Mouse (Mus musculus) stomach, postnatal 0 days (tissue): Measurements from ENCODE around the gene Nlrc5. TPM values are rescaled to one million over a fixed set of nuclear protein-coding genes. Genes with fewer than 3 reads are reported as not detected.
"Not testable (repeated sequence)": the region's sequence is repeated elsewhere in the genome, so short reads cannot be mapped to it uniquely, and the experiment has no call there.

Source experiments
- ATAC-seq: fragments of 200-750 bp; cut with Nextera tagmentation; 2 replicates; pipeline ENCODE4 v1.8.0; 2017; ENCODE audit not compliant: low FRiP score, low TSS enrichment
- DNase-seq: peaks from one replicate; pipeline ENCODE4 v3.0.0-alpha.2; 2016; ENCODE audit warnings: low spot score
- H3K27ac ChIP-seq: fragments of 300-500 bp; sonication (generic); replicated peaks from 2 replicates; pipeline ENCODE4 v1.5.1; 2014; ENCODE audit warnings: mild to moderate bottlenecking, control low read depth
- H3K27me3 ChIP-seq: fragments of 300-500 bp; sonication (generic); 2 replicates; pipeline ENCODE4 v1.6.1; 2014; ENCODE audit warnings: low read length; ENCODE audit not compliant: control insufficient read depth, insufficient read depth
- H3K36me3 ChIP-seq: fragments of 300-500 bp; sonication (generic); 2 replicates; pipeline ENCODE4 v1.6.1; 2014; ENCODE audit warnings: low read length, mixed read lengths; ENCODE audit not compliant: control insufficient read depth, insufficient read depth
- H3K4me1 ChIP-seq: fragments of 300-500 bp; sonication (generic); replicated peaks from 2 replicates; pipeline ENCODE4 v1.6.1; 2014; ENCODE audit warnings: antibody characterized with exemption; ENCODE audit not compliant: control insufficient read depth, insufficient read depth
- H3K4me2 ChIP-seq: fragments of 300-500 bp; sonication (generic); replicated peaks from 2 replicates; pipeline ENCODE4 v1.6.1; 2014; ENCODE audit warnings: low read depth, mild to moderate bottlenecking, control low read depth, moderate library complexity
- H3K4me3 ChIP-seq: fragments of 300-500 bp; sonication (generic); 2 replicates; pipeline ENCODE4 v1.5.1; 2014; ENCODE audit warnings: low read depth, low read length, control low read depth
- H3K9ac ChIP-seq: fragments of 300-500 bp; sonication (generic); 2 replicates; pipeline ENCODE4 v1.6.1; 2014; ENCODE audit warnings: mild to moderate bottlenecking, low read length, control low read depth, mixed read lengths
- H3K9me3 ChIP-seq: fragments of 300-500 bp; sonication (generic); 2 replicates; pipeline ENCODE4 v1.6.1; 2016; ENCODE audit warnings: low read length; ENCODE audit not compliant: control insufficient read depth
- CTCF ChIP-seq: IDR thresholded peaks from 2 replicates; pipeline ENCODE4 v1.5.1; 2016; ENCODE audit warnings: antibody characterized with exemption, low read depth, mild to moderate bottlenecking, moderate library complexity
- EP300 ChIP-seq: optimal IDR thresholded peaks from 2 replicates; pipeline ENCODE3; 2016; ENCODE audit warnings: antibody characterized with exemption
- WGBS: fragments of 180-500 bp; shearing (Covaris S2); extraction: QIAGEN DNeasy Blood & Tissue Kit; methylation state at CpG from one replicate; pipeline ENCODE4 v1.1.7; 2014; 5-methylcytosine and 5-hydroxymethylcytosine counted together
- polyA plus RNA-seq: library from polyadenylated mRNA; unstranded; fragments of >200 nt; fragmentation: Nextera tagmentation; extraction: Ambion mirVana; gene quantifications from 2 replicates; pipeline ENCODE4 v1.2.1, GENCODE M21; 2015

Nlrc5 gene
- polyA plus RNA-seq, 1 experiment from 2014 or later = 0.44 TPM

DNA sequence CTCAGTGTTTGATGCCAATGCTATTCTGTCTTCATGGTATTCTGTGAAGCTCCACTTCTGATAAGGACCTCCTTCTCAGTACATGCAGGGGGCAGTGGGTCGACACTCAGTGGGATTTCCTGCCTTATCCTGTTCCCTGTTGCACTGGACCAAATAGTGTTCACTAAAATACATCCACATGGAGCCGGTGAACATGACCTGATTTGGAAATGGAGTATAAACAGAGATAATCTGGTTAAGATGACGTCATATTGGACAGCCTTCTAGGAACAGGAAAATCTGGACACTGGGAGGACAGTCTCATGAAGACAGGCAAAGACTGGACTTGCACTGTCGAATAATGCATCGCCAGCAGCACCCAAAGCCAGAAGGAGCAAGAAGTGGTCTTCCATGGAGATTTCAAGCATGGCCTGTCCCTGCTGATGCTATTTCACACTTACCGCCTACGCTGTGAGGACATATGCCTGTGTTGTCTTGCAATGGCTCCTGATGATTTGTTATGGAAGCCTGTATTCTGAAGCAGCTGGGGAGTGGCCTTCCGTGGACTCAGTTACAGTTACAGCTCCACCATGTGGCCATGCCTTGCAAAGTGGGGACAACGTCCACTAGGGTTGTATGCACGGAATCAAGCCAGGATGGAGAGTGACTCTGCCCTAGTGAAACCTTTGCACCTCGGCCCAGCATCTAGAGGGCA lies 37.0 kb upstream of the Nlrc5 start:
- no peak overlapping the region for H3K9ac ChIP-seq
- no peaks in the 10 kb centered on the region for H3K9me3 ChIP-seq
- no peaks in the 10 kb centered on the region for H3K4me1 ChIP-seq
- ATAC-seq (peak; percentile 76), DNase-seq (peak; percentile 84)
- TF ChIP-seq EP300 = no peak
- TF ChIP-seq CTCF = peak; percentile 91
- H3K4me2 ChIP-seq = no peak overlapping the region
- 47% methylated on average over 11 of the region's 11 CpGs for WGBS
- H3K36me3 ChIP-seq = peaks cover 30% of the 10 kb centered on the region
- H3K4me3 ChIP-seq = no peak overlapping the region
- no peak overlapping the region for H3K27ac ChIP-seq
- no peaks in the 10 kb centered on the region for H3K27me3 ChIP-seq

DNA sequence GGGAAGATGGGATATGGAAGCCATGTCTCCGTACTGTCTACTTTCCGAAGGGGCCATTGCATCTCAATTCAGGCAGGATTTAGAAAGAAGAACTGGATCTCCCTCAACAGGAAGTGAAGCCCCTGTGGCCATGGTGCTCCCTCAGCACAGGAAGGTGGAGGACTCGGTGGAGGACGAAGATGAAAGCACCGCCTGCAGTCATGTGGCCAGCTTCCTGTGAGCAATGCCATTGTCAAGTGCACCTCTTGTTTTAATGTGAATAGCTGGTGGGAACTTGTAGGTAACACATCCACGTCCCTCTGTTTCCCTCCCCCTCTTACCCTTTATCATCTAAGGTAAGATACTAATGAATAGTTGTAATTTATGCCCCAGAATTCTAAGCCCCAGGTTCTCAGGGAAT lies 35.6 kb upstream of the Nlrc5 start:
- ATAC-seq (no peak), DNase-seq (no peak)
- Histone ChIP-seq H3K4me2 (no peak overlapping the region), H3K4me1 (no peaks in the 10 kb centered on the region), H3K36me3 (peaks cover 19% of the 10 kb centered on the region), H3K4me3 (no peak overlapping the region), H3K27ac (no peak overlapping the region), H3K9me3 (no peaks in the 10 kb centered on the region), H3K27me3 (no peaks in the 10 kb centered on the region), H3K9ac (no peak overlapping the region)
- no peak for TF ChIP-seq EP300
- TF ChIP-seq CTCF = no peak
- WGBS = 77% methylated on average over 6 of the region's 6 CpGs

- H3K4me3 ChIP-seq = no peak overlapping the region
- TF ChIP-seq EP300 = no peak
- TF ChIP-seq CTCF = no peak
- H3K4me2 ChIP-seq = no peak overlapping the region
- WGBS = 78% methylated on average over 3 of the region's 3 CpGs
- DNase-seq (no peak), ATAC-seq (no peak)
- no peaks in the 10 kb centered on the region for H3K4me1 ChIP-seq
- no peak overlapping the region for H3K27ac ChIP-seq
- no peaks in the 10 kb centered on the region for H3K27me3 ChIP-seq
- H3K9me3 ChIP-seq = no peaks in the 10 kb centered on the region
- H3K36me3 ChIP-seq = peaks cover 13% of the 10 kb centered on the region
- no peak overlapping the region for H3K9ac ChIP-seq
These were observed 34.7 kb upstream of the Nlrc5 start for GRCm38 (mm10) chr8:94399361-94399953.

DNA sequence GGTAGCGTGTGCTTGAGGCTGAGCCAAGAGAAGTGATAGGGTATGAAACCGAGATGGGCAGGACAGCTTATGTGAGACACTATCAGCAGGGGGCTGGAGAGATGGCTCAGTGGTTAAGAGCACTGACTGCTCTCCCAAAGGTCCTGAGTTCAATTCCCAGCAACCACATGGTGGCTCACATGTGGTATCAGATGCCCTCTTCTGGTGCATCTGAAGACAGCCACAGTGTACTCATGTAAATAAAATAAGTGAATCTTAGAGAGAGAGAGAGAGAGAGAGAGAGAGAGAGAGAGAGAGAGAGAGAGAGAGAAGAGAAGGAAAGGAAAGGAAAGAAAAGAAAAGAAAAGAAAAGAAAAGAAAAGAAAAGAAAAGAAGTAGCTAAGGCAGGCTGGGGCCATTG lies 34.2 kb upstream of the Nlrc5 start:
- H3K36me3 ChIP-seq, H3K4me3 ChIP-seq, H3K27ac ChIP-seq, H3K4me2 ChIP-seq, H3K9me3 ChIP-seq, H3K4me1 ChIP-seq, H3K27me3 ChIP-seq, H3K9ac ChIP-seq, ATAC-seq, DNase-seq: not testable (repeated sequence)
- peak; percentile 47 for TF ChIP-seq CTCF
- 76% methylated on average over 2 of the region's 2 CpGs for WGBS

DNA sequence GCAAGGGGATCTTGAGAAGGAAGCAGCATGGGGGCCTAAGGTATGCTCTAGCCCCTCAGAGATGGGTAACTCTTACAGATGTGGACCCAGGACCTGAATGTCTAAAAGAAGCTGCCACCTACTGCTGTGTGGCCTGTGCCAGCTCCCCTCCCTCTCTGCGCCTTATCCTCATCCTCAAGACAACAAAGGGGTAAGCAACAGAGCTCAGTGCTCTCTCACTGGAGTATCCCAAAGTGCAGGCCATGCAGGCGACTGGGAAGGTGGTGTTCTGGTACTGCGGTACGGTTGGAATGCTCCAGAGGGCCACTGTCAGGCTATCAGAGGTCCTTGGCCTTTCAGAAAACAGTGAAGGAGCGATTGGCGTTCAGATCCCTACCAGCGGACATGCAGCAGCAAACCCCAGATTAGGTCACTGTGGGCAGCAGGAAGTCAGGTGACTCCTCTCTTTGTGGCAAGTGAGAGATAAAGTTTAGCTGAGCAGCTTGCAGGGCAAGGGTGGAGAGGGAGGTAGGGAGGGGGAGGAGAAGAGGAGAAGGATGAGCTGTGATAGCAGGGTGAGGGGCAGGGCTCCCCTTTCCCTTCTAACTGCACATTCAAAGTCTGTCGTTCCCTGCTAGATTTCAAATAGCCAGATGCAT lies 25.6 kb upstream of the Nlrc5 start:
- no peak overlapping the region for H3K4me2 ChIP-seq
- H3K27ac ChIP-seq = no peak overlapping the region
- DNase-seq (no peak), ATAC-seq (no peak)
- no peaks in the 10 kb centered on the region for H3K27me3 ChIP-seq
- 52% methylated on average over 8 of the region's 8 CpGs for WGBS
- TF ChIP-seq EP300 = no peak
- no peak for TF ChIP-seq CTCF
- no peaks in the 10 kb centered on the region for H3K4me1 ChIP-seq
- no peaks in the 10 kb centered on the region for H3K36me3 ChIP-seq
- no peak overlapping the region for H3K4me3 ChIP-seq
- H3K9me3 ChIP-seq = no peaks in the 10 kb centered on the region
- H3K9ac ChIP-seq = no peak overlapping the region

GRCm38 (mm10) chr8:94409523-94409922 lies 24.6 kb upstream of the Nlrc5 start:
- Histone ChIP-seq H3K9me3 (no peaks in the 10 kb centered on the region), H3K27me3 (no peaks in the 10 kb centered on the region), H3K27ac (no peak overlapping the region), H3K4me3 (no peak overlapping the region), H3K36me3 (no peaks in the 10 kb centered on the region), H3K9ac (no peak overlapping the region), H3K4me2 (no peak overlapping the region), H3K4me1 (no peaks in the 10 kb centered on the region)
- ATAC-seq (no peak), DNase-seq (no peak)
- WGBS = 87% methylated on average over 7 of the region's 7 CpGs
- no peak for TF ChIP-seq CTCF
- no peak for TF ChIP-seq EP300
